Mouse (Mus musculus) erythroblast, embryonic 14.5 days (primary cell): ENCODE measurements around the gene Zfp689. TPM values are rescaled to one million over a fixed set of nuclear protein-coding genes. Genes with fewer than 3 reads are reported as not detected.
"Not testable (repeated sequence)": the region's sequence is repeated elsewhere in the genome, so short reads cannot be mapped to it uniquely, and the experiment has no call there.

Experiments
- H3K27me3 ChIP-seq: 2 replicates; pipeline ENCODE4 v1.6.1; 2012; ENCODE audit warnings: inconsistent platforms; ENCODE audit not compliant: control insufficient read depth
- H3K36me3 ChIP-seq: 2 replicates; pipeline ENCODE4 v1.6.1; 2012; ENCODE audit warnings: mild to moderate bottlenecking, inconsistent platforms; ENCODE audit not compliant: control insufficient read depth
- H3K4me1 ChIP-seq: 2 replicates; pipeline ENCODE4 v1.6.1; 2012; ENCODE audit warnings: inconsistent platforms; ENCODE audit not compliant: control insufficient read depth
- H3K4me3 ChIP-seq: replicated peaks from 2 replicates; pipeline ENCODE3; 2012; ENCODE audit warnings: moderate library complexity, mild to moderate bottlenecking, inconsistent platforms
- H3K9me3 ChIP-seq: 2 replicates; pipeline ENCODE4 v1.6.1; 2012; ENCODE audit warnings: low read length, inconsistent platforms, mixed read lengths; ENCODE audit not compliant: control insufficient read depth
- GATA1 ChIP-seq: IDR thresholded peaks from 2 replicates; pipeline ENCODE4 v1.6.1; 2012; ENCODE audit warnings: low read length, inconsistent platforms, mixed read lengths
- TAL1 ChIP-seq: IDR thresholded peaks from 3 replicates; pipeline ENCODE4 v1.6.1; 2012; ENCODE audit warnings: low read length, inconsistent platforms, mixed read lengths
- polyA plus RNA-seq: library from polyadenylated mRNA; stranded (reverse); fragments of >175 nt; gene quantifications from 2 replicates; pipeline ENCODE4 v1.2.3, GENCODE M21; 2012

Gene Zfp689
- polyA plus RNA-seq, result 2.1 and 3.0 TPM in 2 replicates

GRCm38 (mm10) chr7:127448521-127449300, at the start of gene Zfp689:
Gene Zfp689 (minus strand): TSS chr7:127449158.
- peaks cover 66% of the 10 kb centered on the region for H3K36me3 ChIP-seq
- H3K4me1 ChIP-seq, result peaks cover 57% of the 10 kb centered on the region
- H3K4me3 ChIP-seq, result peak within 1 kb of the TSS; percentile 82
- TF ChIP-seq GATA1 (no peak; the same call in 1 of the 2 replicates), TAL1 (no peak)
- peaks cover 5% of the 10 kb centered on the region for H3K9me3 ChIP-seq
- H3K27me3 ChIP-seq, result no peaks in the 10 kb centered on the region; the same call in 1 of the 2 replicates

DNA sequence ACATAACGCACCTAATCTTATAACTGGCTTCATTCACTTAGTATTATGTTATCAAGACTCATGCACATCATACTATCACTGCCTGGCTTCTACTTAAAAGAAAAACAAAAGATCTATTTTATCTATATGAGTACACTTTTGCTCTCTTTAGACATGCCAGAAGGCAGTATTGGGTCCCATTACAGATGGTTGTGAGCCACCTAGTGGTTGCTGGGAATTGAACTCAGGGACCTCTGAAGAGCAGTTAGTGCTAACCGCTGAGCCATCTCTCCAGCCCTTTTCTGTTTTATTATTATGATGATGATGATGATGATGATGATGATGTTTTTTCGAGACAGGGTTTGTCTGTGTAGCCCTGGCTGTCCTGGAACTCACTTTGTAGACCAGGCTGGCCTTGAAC, 49.4 kb upstream of the Zfp689 start:
- Histone ChIP-seq H3K4me1 (peaks cover 2% of the 10 kb centered on the region), H3K36me3 (no peaks in the 10 kb centered on the region)

GRCm38 (mm10) chr7:127497382-127497781, 48.4 kb upstream of the Zfp689 start:
- Histone ChIP-seq H3K4me3 (no peak overlapping the region), H3K27me3 (no peaks in the 10 kb centered on the region), H3K4me1 (peaks cover 2% of the 10 kb centered on the region), H3K9me3 (no peaks in the 10 kb centered on the region), H3K36me3 (peaks cover 3% of the 10 kb centered on the region)
- no peak for TF ChIP-seq TAL1
- no peak for TF ChIP-seq GATA1

More for the DNA sequence above, 49.4 kb upstream of the Zfp689 start:
- Histone ChIP-seq H3K9me3 (no peaks in the 10 kb centered on the region), H3K27me3 (no peaks in the 10 kb centered on the region), H3K4me3 (no peak overlapping the region)
- TF ChIP-seq GATA1, result no peak
- no peak for TF ChIP-seq TAL1

DNA sequence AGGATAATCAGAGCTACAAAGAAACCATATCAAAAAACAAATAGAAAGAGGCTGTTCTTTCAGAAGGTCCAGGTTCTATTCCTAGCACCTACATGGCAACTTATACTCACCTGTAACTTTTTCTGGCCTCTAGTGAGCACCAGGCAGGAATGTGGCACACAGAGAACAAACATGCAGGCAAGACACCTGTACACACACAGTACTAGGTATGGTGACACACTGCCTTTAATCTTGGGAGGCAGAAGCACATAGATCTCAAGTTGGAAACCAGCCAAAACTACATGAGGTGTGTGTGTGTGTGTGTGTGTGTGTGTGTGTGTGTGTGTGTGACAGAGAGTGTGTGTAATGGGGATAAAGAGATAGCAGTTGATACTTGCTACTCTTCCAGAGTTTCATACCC, 45.7 kb upstream of the Zfp689 start:
- H3K9me3 ChIP-seq, result no peaks in the 10 kb centered on the region
- no peak overlapping the region for H3K4me3 ChIP-seq
- peaks cover 2% of the 10 kb centered on the region for H3K4me1 ChIP-seq
- TF ChIP-seq GATA1 (no peak), TAL1 (no peak)
- H3K36me3 ChIP-seq, result peaks cover 30% of the 10 kb centered on the region
- no peaks in the 10 kb centered on the region for H3K27me3 ChIP-seq

GRCm38 (mm10) chr7:127491846-127492245, 42.9 kb upstream of the Zfp689 start:
- peaks cover 56% of the 10 kb centered on the region for H3K36me3 ChIP-seq
- no peaks in the 10 kb centered on the region for H3K9me3 ChIP-seq
- no peak for TF ChIP-seq GATA1
- TF ChIP-seq TAL1, result no peak
- no peaks in the 10 kb centered on the region for H3K27me3 ChIP-seq
- H3K4me3 ChIP-seq, result no peak overlapping the region
- peaks cover 2% of the 10 kb centered on the region for H3K4me1 ChIP-seq

GRCm38 (mm10) chr7:127489982-127490381, 41.0 kb upstream of the Zfp689 start:
- Histone ChIP-seq H3K4me1 (peaks cover 2% of the 10 kb centered on the region), H3K9me3 (no peaks in the 10 kb centered on the region), H3K27me3 (no peaks in the 10 kb centered on the region), H3K36me3 (peaks cover 75% of the 10 kb centered on the region), H3K4me3 (no peak overlapping the region)
- TF ChIP-seq GATA1 (no peak), TAL1 (no peak)

GRCm38 (mm10) chr7:127488364-127488763, 39.4 kb upstream of the Zfp689 start:
- peaks cover 91% of the 10 kb centered on the region for H3K36me3 ChIP-seq
- not testable (repeated sequence) for H3K9me3 ChIP-seq, H3K27me3 ChIP-seq, H3K4me3 ChIP-seq, H3K4me1 ChIP-seq

GRCm38 (mm10) chr7:127485416-127485815, 36.5 kb upstream of the Zfp689 start:
- Histone ChIP-seq H3K9me3 (no peaks in the 10 kb centered on the region), H3K36me3 (peaks cover 98% of the 10 kb centered on the region), H3K4me3 (no peak overlapping the region), H3K4me1 (peaks cover 21% of the 10 kb centered on the region), H3K27me3 (no peaks in the 10 kb centered on the region)
- TF ChIP-seq TAL1, result no peak
- TF ChIP-seq GATA1, result no peak

DNA sequence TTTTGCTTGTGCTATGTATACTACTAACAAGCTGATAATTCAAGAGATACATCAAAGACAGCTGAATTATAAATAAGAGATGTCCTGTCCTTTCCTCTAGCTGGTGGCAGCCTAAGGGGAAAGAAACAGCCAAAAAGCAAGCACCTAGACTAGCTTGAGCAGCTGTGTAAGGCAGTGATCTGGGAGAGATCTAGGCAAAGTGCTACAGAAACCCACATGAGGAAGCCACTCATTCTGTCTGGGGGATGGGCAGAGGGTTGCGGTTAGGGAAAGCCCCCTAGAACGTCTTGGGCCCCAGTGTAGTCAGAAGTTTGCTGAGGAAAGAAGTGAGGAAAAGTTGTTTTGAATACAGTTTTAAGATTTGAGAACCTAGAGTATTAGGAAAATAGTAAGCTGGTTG, 31.4 kb upstream of the Zfp689 start:
- H3K4me3 ChIP-seq, result peak overlapping the region; percentile 92
- H3K9me3 ChIP-seq, result no peaks in the 10 kb centered on the region
- no peaks in the 10 kb centered on the region for H3K27me3 ChIP-seq
- TF ChIP-seq GATA1 (no peak), TAL1 (no peak)
- peaks cover 57% of the 10 kb centered on the region for H3K4me1 ChIP-seq
- H3K36me3 ChIP-seq, result peaks cover 76% of the 10 kb centered on the region
